Mouse (Mus musculus): ENCODE measurements at regions not wholly inside any gene's neighbourhood (a gene's known extent, or its start where the extent isn't known, plus 50 kb on each side); places are given as distances from the start of the nearest gene placed in this dataset.

GRCm38 (mm10) chr14:80157002-80157401 lies 173.1 kb downstream of the Olfm4 start:
- ATAC-seq (replicated peaks; ENCODE audit: insufficient number of reproducible peaks, low FRiP score, low TSS enrichment, low read depth): no peak
- 44% methylated on average over 6 of the region's 6 CpGs for WGBS

GRCm38 (mm10) chr14:80169211-80169610 lies 185.3 kb downstream of the Olfm4 start:
- H3K27me3 ChIP-seq (ENCODE audit: control insufficient read depth, insufficient read depth, low read length): no peaks in the 10 kb centered on the region
- ATAC-seq (replicated peaks; ENCODE audit: insufficient number of reproducible peaks, low FRiP score, low TSS enrichment, low read depth) (no peak), DNase-seq (ENCODE audit: low spot score) (no peak)
- no peak overlapping the region for H3K4me3 ChIP-seq (ENCODE audit: low read depth, low read length)
- H3K4me1 ChIP-seq (ENCODE audit: control insufficient read depth, insufficient read depth, low read length): no peaks in the 10 kb centered on the region
- H3K9me3 ChIP-seq (replicated peaks; ENCODE audit: control insufficient read depth, low read length): no peaks in the 10 kb centered on the region
- WGBS: 38% methylated on average over 1 of the region's 1 CpGs
- no peak overlapping the region for H3K9ac ChIP-seq (replicated peaks; ENCODE audit: low read length)
- H3K27ac ChIP-seq (replicated peaks; ENCODE audit: low read depth, low read length): no peak overlapping the region
- no peaks in the 10 kb centered on the region for H3K36me3 ChIP-seq (replicated peaks; ENCODE audit: control insufficient read depth, insufficient read depth, low read depth, low read length)
- H3K4me2 ChIP-seq (ENCODE audit: low read depth, low read length): no peak overlapping the region

More at GRCm38 (mm10) chr14:80157002-80157401, 173.1 kb downstream of the Olfm4 start:
- no peaks in the 10 kb centered on the region for H3K36me3 ChIP-seq (replicated peaks; ENCODE audit: control insufficient read depth, insufficient read depth, low read depth, low read length)
- H3K9ac ChIP-seq (replicated peaks; ENCODE audit: low read length): no peak overlapping the region
- no peaks in the 10 kb centered on the region for H3K27me3 ChIP-seq (ENCODE audit: control insufficient read depth, insufficient read depth, low read length)
- no peak overlapping the region for H3K27ac ChIP-seq (replicated peaks; ENCODE audit: low read depth, low read length)
- no peaks in the 10 kb centered on the region for H3K9me3 ChIP-seq (replicated peaks; ENCODE audit: control insufficient read depth, low read length)
- H3K4me3 ChIP-seq (ENCODE audit: low read depth, low read length): no peak overlapping the region
- no peak overlapping the region for H3K4me2 ChIP-seq (ENCODE audit: low read depth, low read length)
- peak; percentile 79 for DNase-seq (ENCODE audit: low spot score)
- H3K4me1 ChIP-seq (ENCODE audit: control insufficient read depth, insufficient read depth, low read length): no peaks in the 10 kb centered on the region

GRCm38 (mm10) chr14:80170450-80171180 lies 186.7 kb downstream of the Olfm4 start:
- Histone ChIP-seq H3K4me3 (ENCODE audit: low read depth, low read length) (no peak overlapping the region), H3K9me3 (replicated peaks; ENCODE audit: control insufficient read depth, low read length) (no peaks in the 10 kb centered on the region), H3K27ac (replicated peaks; ENCODE audit: low read depth, low read length) (no peak overlapping the region), H3K36me3 (replicated peaks; ENCODE audit: control insufficient read depth, insufficient read depth, low read depth, low read length) (no peaks in the 10 kb centered on the region), H3K9ac (replicated peaks; ENCODE audit: low read length) (no peak overlapping the region), H3K4me1 (ENCODE audit: control insufficient read depth, insufficient read depth, low read length) (no peaks in the 10 kb centered on the region), H3K27me3 (ENCODE audit: control insufficient read depth, insufficient read depth, low read length) (no peaks in the 10 kb centered on the region), H3K4me2 (ENCODE audit: low read depth, low read length) (no peak overlapping the region)
- DNase-seq (ENCODE audit: low spot score) (peak; percentile 12), ATAC-seq (replicated peaks; ENCODE audit: insufficient number of reproducible peaks, low FRiP score, low TSS enrichment, low read depth) (no peak)
- WGBS: 9% methylated on average over 11 of the region's 11 CpGs

- Histone ChIP-seq H3K4me2 (ENCODE audit: low read depth, low read length) (no peak overlapping the region), H3K27me3 (ENCODE audit: control insufficient read depth, insufficient read depth, low read length) (no peaks in the 10 kb centered on the region), H3K36me3 (replicated peaks; ENCODE audit: control insufficient read depth, insufficient read depth, low read depth, low read length) (no peaks in the 10 kb centered on the region), H3K9ac (replicated peaks; ENCODE audit: low read length) (no peak overlapping the region), H3K9me3 (replicated peaks; ENCODE audit: control insufficient read depth, low read length) (no peaks in the 10 kb centered on the region), H3K4me3 (ENCODE audit: low read depth, low read length) (no peak overlapping the region), H3K4me1 (ENCODE audit: control insufficient read depth, insufficient read depth, low read length) (no peaks in the 10 kb centered on the region), H3K27ac (replicated peaks; ENCODE audit: low read depth, low read length) (no peak overlapping the region)
- DNase-seq (ENCODE audit: low spot score): no peak
- peak; percentile 70; the same call in 1 of the 2 replicates for ATAC-seq (replicated peaks; ENCODE audit: insufficient number of reproducible peaks, low FRiP score, low TSS enrichment, low read depth)
- WGBS: 33% methylated on average over 4 of the region's 4 CpGs
Observed at GRCm38 (mm10) chr14:80172799-80173484, 189.1 kb downstream of the Olfm4 start.

- 49% methylated on average over 6 of the region's 6 CpGs for WGBS
- Histone ChIP-seq H3K9me3 (replicated peaks; ENCODE audit: control insufficient read depth, low read length) (no peaks in the 10 kb centered on the region), H3K4me3 (ENCODE audit: low read depth, low read length) (no peak overlapping the region), H3K4me2 (ENCODE audit: low read depth, low read length) (no peak overlapping the region), H3K27me3 (ENCODE audit: control insufficient read depth, insufficient read depth, low read length) (no peaks in the 10 kb centered on the region), H3K27ac (replicated peaks; ENCODE audit: low read depth, low read length) (no peak overlapping the region), H3K36me3 (replicated peaks; ENCODE audit: control insufficient read depth, insufficient read depth, low read depth, low read length) (no peaks in the 10 kb centered on the region), H3K9ac (replicated peaks; ENCODE audit: low read length) (no peak overlapping the region), H3K4me1 (ENCODE audit: control insufficient read depth, insufficient read depth, low read length) (no peaks in the 10 kb centered on the region)
- ATAC-seq (replicated peaks; ENCODE audit: insufficient number of reproducible peaks, low FRiP score, low TSS enrichment, low read depth) (no peak), DNase-seq (ENCODE audit: low spot score) (peak; percentile 15)
Observed at GRCm38 (mm10) chr14:80176464-80176863, 192.6 kb downstream of the Olfm4 start.

GRCm38 (mm10) chr14:80195041-80195440 lies 211.2 kb downstream of the Olfm4 start:
- H3K9me3 ChIP-seq (replicated peaks; ENCODE audit: control insufficient read depth, low read length): no peaks in the 10 kb centered on the region
- no peaks in the 10 kb centered on the region for H3K27me3 ChIP-seq (ENCODE audit: control insufficient read depth, insufficient read depth, low read length)
- no peak overlapping the region for H3K9ac ChIP-seq (replicated peaks; ENCODE audit: low read length)
- no peak overlapping the region for H3K27ac ChIP-seq (replicated peaks; ENCODE audit: low read depth, low read length)
- no peak overlapping the region for H3K4me3 ChIP-seq (ENCODE audit: low read depth, low read length)
- H3K36me3 ChIP-seq (replicated peaks; ENCODE audit: control insufficient read depth, insufficient read depth, low read depth, low read length): no peaks in the 10 kb centered on the region
- ATAC-seq (replicated peaks; ENCODE audit: insufficient number of reproducible peaks, low FRiP score, low TSS enrichment, low read depth) (no peak), DNase-seq (ENCODE audit: low spot score) (no peak)
- no peaks in the 10 kb centered on the region for H3K4me1 ChIP-seq (ENCODE audit: control insufficient read depth, insufficient read depth, low read length)
- 39% methylated on average over 2 of the region's 2 CpGs for WGBS
- no peak overlapping the region for H3K4me2 ChIP-seq (ENCODE audit: low read depth, low read length)

GRCm38 (mm10) chr14:80212916-80213315 lies 229.0 kb downstream of the Olfm4 start:
- ATAC-seq (replicated peaks; ENCODE audit: insufficient number of reproducible peaks, low FRiP score, low TSS enrichment, low read depth) (no peak), DNase-seq (ENCODE audit: low spot score) (peak; percentile 32)
- H3K27ac ChIP-seq (replicated peaks; ENCODE audit: low read depth, low read length): no peak overlapping the region
- H3K27me3 ChIP-seq (ENCODE audit: control insufficient read depth, insufficient read depth, low read length): no peaks in the 10 kb centered on the region
- no peaks in the 10 kb centered on the region for H3K9me3 ChIP-seq (replicated peaks; ENCODE audit: control insufficient read depth, low read length)
- no peak overlapping the region for H3K4me2 ChIP-seq (ENCODE audit: low read depth, low read length)
- no peak overlapping the region for H3K4me3 ChIP-seq (ENCODE audit: low read depth, low read length)
- 42% methylated on average over 2 of the region's 2 CpGs for WGBS
- H3K9ac ChIP-seq (replicated peaks; ENCODE audit: low read length): no peak overlapping the region
- no peaks in the 10 kb centered on the region for H3K36me3 ChIP-seq (replicated peaks; ENCODE audit: control insufficient read depth, insufficient read depth, low read depth, low read length)
- no peaks in the 10 kb centered on the region for H3K4me1 ChIP-seq (ENCODE audit: control insufficient read depth, insufficient read depth, low read length)

- 74% methylated on average over 9 of the region's 9 CpGs for WGBS
- Histone ChIP-seq H3K4me1 (ENCODE audit: control insufficient read depth, insufficient read depth, low read length) (no peaks in the 10 kb centered on the region), H3K4me2 (ENCODE audit: low read depth, low read length) (no peak overlapping the region), H3K4me3 (ENCODE audit: low read depth, low read length) (no peak overlapping the region), H3K27me3 (ENCODE audit: control insufficient read depth, insufficient read depth, low read length) (no peaks in the 10 kb centered on the region), H3K9ac (replicated peaks; ENCODE audit: low read length) (no peak overlapping the region), H3K36me3 (replicated peaks; ENCODE audit: control insufficient read depth, insufficient read depth, low read depth, low read length) (no peaks in the 10 kb centered on the region), H3K9me3 (replicated peaks; ENCODE audit: control insufficient read depth, low read length) (no peaks in the 10 kb centered on the region), H3K27ac (replicated peaks; ENCODE audit: low read depth, low read length) (no peak overlapping the region)
- ATAC-seq (replicated peaks; ENCODE audit: insufficient number of reproducible peaks, low FRiP score, low TSS enrichment, low read depth) (no peak), DNase-seq (ENCODE audit: low spot score) (no peak)
Observed at GRCm38 (mm10) chr14:80213666-80214065, 229.8 kb downstream of the Olfm4 start.

Measured in embryonic facial prominence, embryonic 11.5 days (tissue).